Mouse (Mus musculus) colon, adult 2 months (tissue): ENCODE measurements around the gene Pdha1. TPM values are rescaled to one million over a fixed set of nuclear protein-coding genes. Genes with fewer than 3 reads are reported as not detected.

Experiments used
- polyA plus RNA-seq: library from polyadenylated mRNA; depleted of rRNA; stranded (reverse); fragments of >200 nt; gene quantifications from 2 replicates; pipeline ENCODE4 v1.2.3, GENCODE M21; 2012; rRNA removed

Pdha1 gene
- 52.5 and 65.7 TPM in 2 replicates for polyA plus RNA-seq

GRCm38 (mm10) chrX:160137861-160138717 lies at the start of gene Pdha1:
Gene Pdha1, minus strand, starts transcription at chrX:160138413.

Other genes starting within 250 kb of the Pdha1 start
- 0.45 TPM in 2 replicates for gene Map3k15, start 150.0 kb downstream of the Pdha1 start, polyA plus RNA-seq